In genomic region chr8:57426074-57426473, GRCm38 (mm10) we compare ENCODE assay signal across 8 mouse cellular contexts. TPM values are rescaled to one million over a fixed set of nuclear protein-coding genes. Genes with fewer than 3 reads are reported as not detected.
DNase-seq lines count a peak whose midpoint lies in the region; ATAC-seq lines count a peak whose summit lies in the region.
"Had no signal": no experiment of that assay in that cellular context is flagged by ENCODE, and none has a peak within 500 bp of the region (broad histone marks: within the 10 kb centered on the region; RNA-seq: fewer than 3 reads in every experiment).

No protein-coding gene starts in this region.

- peak; percentile 47 for DNase-seq in kidney, adult 9 months
- peak; percentile 24 for DNase-seq in thymus, postnatal 14 days
- DNase-seq in thymus, adult 18-20 months: no peak
- no peak for DNase-seq in cerebellum, adult 18-20 months

- WGBS in kidney, embryonic 14.5 days: 18% methylated on average over 3 of the region's 3 CpGs

- ATAC-seq in kidney, embryonic 14.5 days (ENCODE audit: low FRiP score, low TSS enrichment): no peak
- 0 out of 2 replicates have a peak, but pooled peaks have one; percentile 18 for ATAC-seq in granulocyte monocyte progenitor cell, adult 5-6 weeks (replicated peaks; ENCODE audit: poor library complexity, severe bottlenecking)
- ATAC-seq in frontal cortex, adult (ENCODE audit: low TSS enrichment): no peak

- H3K4me2 ChIP-seq in kidney, embryonic 14.5 days (replicated peaks; ENCODE audit: low read depth, low read length): no peak overlapping the region
- H3K4me2 ChIP-seq: heart, embryonic 15.5 days had no signal

- no peaks in the 10 kb centered on the region for H3K27me3 ChIP-seq in kidney, embryonic 14.5 days (ENCODE audit: control insufficient read depth, insufficient read depth, low read length)
- H3K27me3 ChIP-seq: heart, embryonic 15.5 days had no signal

- H3K36me3 ChIP-seq in kidney, embryonic 14.5 days (ENCODE audit: control insufficient read depth, insufficient read depth, low read length): no peaks in the 10 kb centered on the region
- H3K36me3 ChIP-seq: heart, embryonic 15.5 days had no signal

- H3K4me3 ChIP-seq in kidney, embryonic 14.5 days (ENCODE audit: low read length): no peak overlapping the region
- H3K4me3 ChIP-seq: heart, embryonic 15.5 days had no signal

- no peaks in the 10 kb centered on the region for H3K9me3 ChIP-seq in kidney, embryonic 14.5 days (ENCODE audit: control insufficient read depth, low read length)
- H3K9me3 ChIP-seq: heart, embryonic 15.5 days had no signal

- H3K27ac ChIP-seq in kidney, embryonic 14.5 days (ENCODE audit: low read depth, low read length): no peak overlapping the region
- H3K27ac ChIP-seq: heart, embryonic 15.5 days had no signal

- no peaks in the 10 kb centered on the region for H3K4me1 ChIP-seq in kidney, embryonic 14.5 days (ENCODE audit: control insufficient read depth, insufficient read depth, low read length)

- H3K9ac ChIP-seq in kidney, embryonic 14.5 days (ENCODE audit: low read depth, low read length): no peak overlapping the region
- H3K9ac ChIP-seq: heart, embryonic 15.5 days had no signal

RNA-seq across cellular contexts. Expression of gene Scrg1, which starts 29.6 kb away (rescaled TPM):
- not detected in 2 replicates for polyA plus RNA-seq in kidney, embryonic 14.5 days (2014; fragmentation: Nextera tagmentation; extraction: Ambion mirVana)
- not detected in 2 replicates for total RNA-seq in granulocyte monocyte progenitor cell, adult 5-6 weeks (2014; fragmentation: Nextera tagmentation)
- not detected in 2 replicates for total RNA-seq in granulocyte monocyte progenitor cell, adult 5-6 weeks (2017)

Comparison
In these comparisons a context has a peak if more than half of its experiments do, and no peak if none do; other contexts are left out.
1. DNase-seq: peak in kidney, adult 9 months (single experiment) and thymus, postnatal 14 days (single experiment); none in thymus, adult 18-20 months (0 of 2) and cerebellum, adult 18-20 months (0 of 2).